Mouse (Mus musculus) liver, embryonic 13.5 days (tissue): ENCODE measurements around the gene Rhoa. TPM values are rescaled to one million over a fixed set of nuclear protein-coding genes. Genes with fewer than 3 reads are reported as not detected.
"Not testable (repeated sequence)": the region's sequence is repeated elsewhere in the genome, so short reads cannot be mapped to it uniquely, and the experiment has no call there.

Source experiments
- ATAC-seq: fragments of 200-750 bp; cut with Nextera tagmentation; 2 replicates; pipeline ENCODE4 v1.8.0; 2017; ENCODE audit warnings: low read depth, mild to moderate bottlenecking, moderate number of reproducible peaks, moderate library complexity
- DNase-seq: peaks from one replicate; pipeline ENCODE4 v3.0.0; 2022
- H3K27ac ChIP-seq: fragments of 300-500 bp; sonication (generic); 2 replicates; pipeline ENCODE4 v1.5.1; 2015; ENCODE audit warnings: moderate library complexity, mild to moderate bottlenecking, inconsistent platforms
- H3K27me3 ChIP-seq: fragments of 300-500 bp; sonication (generic); 2 replicates; pipeline ENCODE4 v1.6.1; 2015; ENCODE audit warnings: mild to moderate bottlenecking, inconsistent platforms
- H3K36me3 ChIP-seq: fragments of 300-500 bp; sonication (generic); 2 replicates; pipeline ENCODE4 v1.6.1; 2015; ENCODE audit warnings: mild to moderate bottlenecking, inconsistent platforms
- H3K4me1 ChIP-seq: fragments of 300-500 bp; sonication (generic); replicated peaks from 2 replicates; pipeline ENCODE4 v1.6.1; 2015; ENCODE audit warnings: inconsistent platforms
- H3K4me2 ChIP-seq: fragments of 300-500 bp; sonication (generic); 2 replicates; pipeline ENCODE4 v1.6.1; 2015; ENCODE audit warnings: inconsistent platforms, mild to moderate bottlenecking, moderate library complexity
- H3K4me3 ChIP-seq: fragments of 300-500 bp; sonication (generic); replicated peaks from 2 replicates; pipeline ENCODE4 v1.5.1; 2015; ENCODE audit warnings: mild to moderate bottlenecking, inconsistent platforms
- H3K9ac ChIP-seq: fragments of 300-500 bp; sonication (generic); 2 replicates; pipeline ENCODE4 v1.6.1; 2015; ENCODE audit warnings: mild to moderate bottlenecking, inconsistent platforms
- H3K9me3 ChIP-seq: fragments of 300-500 bp; sonication (generic); replicated peaks from 2 replicates; pipeline ENCODE4 v1.6.1; 2016; ENCODE audit warnings: inconsistent platforms
- WGBS: fragments of 180-500 bp; shearing (Covaris S2); methylation state at CpG from one replicate; pipeline ENCODE4 v1.1.7; 2015; ENCODE audit not compliant: insufficient replicate concordance; 5-methylcytosine and 5-hydroxymethylcytosine counted together
- polyA plus RNA-seq: library from polyadenylated mRNA; unstranded; fragments of >200 nt; fragmentation: Nextera tagmentation; extraction: Ambion mirVana; gene quantifications from 2 replicates; pipeline ENCODE4 v1.2.1, GENCODE M21; 2015

Gene Rhoa
- polyA plus RNA-seq, 1 experiment from 2014 or later, result 235 TPM

GRCm38 (mm10) chr9:108271941-108272340, 34.0 kb upstream of the Rhoa start:
- Histone ChIP-seq H3K9me3 (no peaks in the 10 kb centered on the region), H3K27me3 (peaks cover 18% of the 10 kb centered on the region), H3K4me1 (peaks cover 14% of the 10 kb centered on the region), H3K4me3 (no peak overlapping the region), H3K9ac (no peak overlapping the region), H3K27ac (no peak overlapping the region), H3K4me2 (no peak overlapping the region), H3K36me3 (no peaks in the 10 kb centered on the region)
- ATAC-seq, result no peak
- DNase-seq, result no peak
- 33% methylated on average over 2 of the region's 2 CpGs for WGBS

GRCm38 (mm10) chr9:108272691-108273090, 33.2 kb upstream of the Rhoa start:
- no peak overlapping the region for H3K4me3 ChIP-seq
- H3K4me2 ChIP-seq, result no peak overlapping the region
- no peak overlapping the region for H3K27ac ChIP-seq
- DNase-seq (no peak), ATAC-seq (no peak)
- 57% methylated on average over 5 of the region's 5 CpGs for WGBS
- H3K9ac ChIP-seq, result no peak overlapping the region
- H3K4me1 ChIP-seq, result peaks cover 14% of the 10 kb centered on the region
- H3K36me3 ChIP-seq, result no peaks in the 10 kb centered on the region
- no peaks in the 10 kb centered on the region for H3K9me3 ChIP-seq
- peaks cover 18% of the 10 kb centered on the region for H3K27me3 ChIP-seq

DNA sequence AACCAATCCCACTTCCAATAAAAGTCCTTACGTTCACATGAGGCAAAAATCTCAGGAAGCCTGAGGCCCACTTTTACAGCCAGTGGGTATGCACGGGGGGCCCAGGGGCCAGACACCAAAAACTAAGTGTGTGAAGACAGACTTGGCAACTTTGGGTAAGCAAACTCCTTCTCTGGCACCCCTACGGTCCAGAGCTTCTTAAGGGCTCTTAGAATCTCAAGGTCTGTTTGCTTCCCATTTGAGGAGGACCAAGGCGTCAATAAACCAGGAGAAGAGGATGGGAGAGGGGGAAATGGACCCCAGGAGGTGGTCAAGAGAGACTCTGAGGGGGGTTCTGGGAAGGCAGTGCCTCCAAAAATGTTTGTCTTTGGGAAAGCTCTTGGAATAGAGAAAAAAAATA, 32.4 kb upstream of the Rhoa start:
- no peak overlapping the region for H3K9ac ChIP-seq
- H3K27me3 ChIP-seq, result peaks cover 18% of the 10 kb centered on the region
- 59% methylated on average over 4 of the region's 4 CpGs for WGBS
- no peaks in the 10 kb centered on the region for H3K36me3 ChIP-seq
- ATAC-seq (no peak), DNase-seq (no peak)
- H3K4me3 ChIP-seq, result no peak overlapping the region
- no peaks in the 10 kb centered on the region for H3K9me3 ChIP-seq
- H3K4me2 ChIP-seq, result no peak overlapping the region
- H3K4me1 ChIP-seq, result peaks cover 14% of the 10 kb centered on the region
- H3K27ac ChIP-seq, result no peak overlapping the region

DNA sequence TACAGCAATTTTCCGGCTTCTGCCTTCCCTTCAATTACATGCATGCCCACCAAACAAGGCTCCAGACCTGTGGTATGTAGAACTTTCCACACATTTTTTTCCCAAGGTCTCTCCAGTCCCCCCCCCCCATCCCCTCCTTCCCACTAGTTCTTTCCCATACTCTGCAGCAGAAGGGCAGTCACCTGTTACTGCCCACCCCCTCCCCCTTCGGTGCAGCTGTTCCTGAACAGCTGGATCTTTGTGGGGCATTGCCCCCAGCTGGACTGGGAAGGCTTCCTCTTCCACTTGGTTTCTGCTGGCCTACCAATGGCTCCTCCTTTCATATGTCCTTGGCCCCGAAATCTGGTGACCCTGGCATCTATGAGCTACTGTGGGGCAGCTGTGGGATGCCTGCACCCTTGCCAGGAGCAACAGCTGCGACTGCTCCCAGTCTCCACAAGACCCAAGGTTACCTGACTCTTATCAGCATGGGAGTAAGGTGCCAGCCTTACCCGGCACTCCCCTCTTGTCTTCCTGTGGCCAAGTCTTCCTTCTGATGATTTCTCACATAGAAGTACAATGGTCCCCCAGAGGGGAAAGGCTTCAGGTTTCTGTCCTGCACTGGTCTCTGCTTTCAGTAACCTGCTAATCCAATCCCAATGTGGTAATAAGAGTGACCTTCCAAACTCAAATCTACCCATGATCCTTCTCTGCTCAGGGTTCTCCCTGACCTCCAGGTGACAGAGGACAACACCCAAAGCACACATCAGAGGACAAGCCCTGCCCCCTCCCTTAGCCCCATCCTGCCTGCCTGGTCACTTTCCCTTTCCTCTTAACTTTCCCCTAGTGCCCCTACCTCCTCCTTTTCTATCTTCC, 31.2 kb upstream of the Rhoa start:
- ATAC-seq (peak; percentile 43; the same call in 1 of the 2 replicates), DNase-seq (no peak)
- WGBS, result 55% methylated on average over 5 of the region's 5 CpGs
- no peak overlapping the region for H3K27ac ChIP-seq
- H3K9me3 ChIP-seq, result no peaks in the 10 kb centered on the region
- no peaks in the 10 kb centered on the region for H3K36me3 ChIP-seq
- H3K27me3 ChIP-seq, result peaks cover 18% of the 10 kb centered on the region
- H3K9ac ChIP-seq, result no peak overlapping the region
- peaks cover 14% of the 10 kb centered on the region for H3K4me1 ChIP-seq
- H3K4me2 ChIP-seq, result no peak overlapping the region
- no peak overlapping the region for H3K4me3 ChIP-seq

DNA sequence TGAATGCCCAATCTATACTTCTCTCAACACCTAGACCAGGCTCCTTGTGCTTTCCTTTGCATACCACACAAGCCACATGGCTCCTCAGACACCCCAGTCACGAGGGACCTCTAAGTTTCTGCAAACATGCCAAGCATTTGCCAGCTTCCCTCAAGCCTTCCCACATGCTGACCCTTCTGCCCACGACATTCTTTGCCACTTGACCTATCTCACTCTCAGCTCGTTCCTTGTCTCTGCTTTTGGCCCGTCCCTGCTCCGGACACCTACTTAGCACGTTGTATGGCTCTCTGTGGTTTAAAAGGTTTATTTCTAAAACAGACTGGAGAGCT, 30.6 kb upstream of the Rhoa start:
- H3K4me2 ChIP-seq, result no peak overlapping the region
- no peaks in the 10 kb centered on the region for H3K36me3 ChIP-seq
- no peak overlapping the region for H3K27ac ChIP-seq
- H3K27me3 ChIP-seq, result peaks cover 18% of the 10 kb centered on the region
- no peak overlapping the region for H3K4me3 ChIP-seq
- DNase-seq, result no peak
- WGBS, result 38% methylated on average over 6 of the region's 6 CpGs
- ATAC-seq, result no peak
- H3K9ac ChIP-seq, result no peak overlapping the region
- H3K4me1 ChIP-seq, result peaks cover 14% of the 10 kb centered on the region
- H3K9me3 ChIP-seq, result no peaks in the 10 kb centered on the region

GRCm38 (mm10) chr9:108278697-108279450, 27.1 kb upstream of the Rhoa start:
- DNase-seq, result peak; percentile 31
- H3K4me1 ChIP-seq, result peaks cover 6% of the 10 kb centered on the region; the same call in 1 of the 2 replicates
- 59% methylated on average over 10 of the region's 10 CpGs for WGBS
- no peaks in the 10 kb centered on the region for H3K36me3 ChIP-seq
- H3K9me3 ChIP-seq, result no peaks in the 10 kb centered on the region
- H3K4me2 ChIP-seq, result no peak overlapping the region
- H3K4me3 ChIP-seq, result no peak overlapping the region
- no peak overlapping the region for H3K27ac ChIP-seq
- ATAC-seq, result no peak
- no peak overlapping the region for H3K9ac ChIP-seq
- 0 out of 2 replicates have a peak, but pooled peaks cover 5% of the 10 kb centered on the region for H3K27me3 ChIP-seq

DNA sequence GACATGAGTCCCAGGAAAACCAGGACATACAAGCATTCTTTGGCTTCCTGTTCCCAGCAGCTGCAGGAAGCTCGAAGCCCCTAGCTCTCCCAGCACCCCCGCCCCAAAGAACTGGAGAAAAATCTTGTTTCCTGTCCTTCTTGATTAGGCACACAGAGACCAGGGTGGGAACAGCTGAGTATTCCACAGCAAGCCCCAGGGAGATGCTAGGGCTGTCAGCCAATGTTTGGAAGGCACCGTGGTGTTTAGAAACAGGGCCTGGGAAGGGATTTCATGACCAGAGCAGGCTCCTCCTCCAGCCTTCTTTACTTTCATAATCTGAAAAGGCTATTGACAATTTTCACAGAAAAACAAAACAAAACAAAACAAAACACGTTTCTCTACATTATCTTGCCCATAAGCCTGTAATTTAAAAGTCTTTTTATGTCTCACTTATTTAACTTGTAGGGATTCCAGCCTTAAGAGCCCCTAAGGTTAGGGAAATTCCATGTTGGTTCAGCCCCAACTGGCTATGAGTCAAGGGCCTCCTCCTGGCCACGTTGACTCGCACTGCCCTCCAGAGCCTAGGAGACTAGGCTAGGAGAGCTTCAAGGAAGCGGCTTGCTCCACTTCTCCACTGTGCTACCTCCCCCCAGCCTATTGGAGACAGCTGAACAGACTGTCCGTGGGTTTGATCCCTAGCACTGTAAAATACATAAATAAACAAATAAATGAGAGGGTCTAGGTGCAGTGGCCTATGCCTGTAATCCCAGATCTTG, 25.7 kb upstream of the Rhoa start:
- Histone ChIP-seq H3K4me3 (no peak overlapping the region), H3K36me3 (no peaks in the 10 kb centered on the region), H3K27me3 (no peaks in the 10 kb centered on the region), H3K4me2 (no peak overlapping the region), H3K9me3 (no peaks in the 10 kb centered on the region), H3K9ac (no peak overlapping the region), H3K27ac (no peak overlapping the region), H3K4me1 (0 out of 2 replicates have a peak, but pooled peaks cover 5% of the 10 kb centered on the region)
- WGBS, result 34% methylated on average over 8 of the region's 8 CpGs
- ATAC-seq, result no peak
- no peak for DNase-seq

- ATAC-seq (peak; percentile 75), DNase-seq (peak; percentile 72)
- Histone ChIP-seq H3K4me3 (no peak overlapping the region), H3K4me2 (no peak overlapping the region), H3K36me3 (no peaks in the 10 kb centered on the region), H3K9me3 (no peaks in the 10 kb centered on the region), H3K27ac (no peak overlapping the region), H3K27me3 (no peaks in the 10 kb centered on the region), H3K9ac (no peak overlapping the region), H3K4me1 (peaks cover 10% of the 10 kb centered on the region)
- 6% methylated on average over 6 of the region's 6 CpGs for WGBS
Observed at GRCm38 (mm10) chr9:108284410-108284809, 21.5 kb upstream of the Rhoa start.

DNA sequence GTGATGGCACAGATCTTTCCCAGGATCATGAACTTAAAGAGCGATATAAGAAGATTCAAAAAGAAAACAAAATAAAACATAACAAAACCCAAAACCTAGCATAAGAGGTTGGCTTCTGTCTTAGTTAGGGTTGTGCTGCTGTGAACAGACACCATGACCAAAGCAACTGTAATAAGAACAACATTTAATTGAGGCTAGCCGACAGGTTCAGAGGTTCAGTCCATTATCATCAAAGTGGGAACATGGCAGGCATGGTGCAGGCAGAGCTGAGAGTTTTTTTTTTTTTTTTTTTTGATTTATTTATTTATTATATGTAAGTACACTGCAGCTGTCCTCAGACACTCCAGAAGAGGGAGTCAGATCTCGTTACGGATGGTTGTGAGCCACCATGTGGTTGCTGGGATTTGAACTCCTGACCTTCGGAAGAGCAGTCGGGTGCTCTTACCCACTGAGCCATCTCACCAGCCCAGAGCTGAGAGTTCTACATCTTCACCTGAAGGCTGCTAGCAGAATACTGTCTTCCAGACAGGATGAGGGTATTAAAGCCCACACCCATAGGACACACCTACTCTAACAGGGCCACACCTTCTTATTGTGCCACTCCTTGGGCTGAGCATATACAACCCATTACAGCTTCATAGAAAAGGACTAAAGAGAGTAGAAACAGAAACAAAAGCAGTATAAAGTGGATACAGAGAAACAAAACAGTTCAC, 18.2 kb upstream of the Rhoa start:
- ATAC-seq, H3K27me3 ChIP-seq, H3K4me3 ChIP-seq, H3K4me2 ChIP-seq, H3K9ac ChIP-seq, H3K36me3 ChIP-seq, H3K27ac ChIP-seq, DNase-seq, H3K9me3 ChIP-seq: not testable (repeated sequence)
- WGBS, result 66% methylated on average over 6 of the region's 6 CpGs
- H3K4me1 ChIP-seq, result peaks cover 27% of the 10 kb centered on the region

GRCm38 (mm10) chr9:108289347-108289746, 16.6 kb upstream of the Rhoa start:
- Histone ChIP-seq H3K4me2 (peak overlapping the region; percentile 81), H3K9ac (peak overlapping the region; percentile 74), H3K4me1 (peaks cover 25% of the 10 kb centered on the region), H3K4me3 (peak overlapping the region; percentile 67), H3K27me3 (no peaks in the 10 kb centered on the region), H3K36me3 (no peaks in the 10 kb centered on the region), H3K27ac (peak overlapping the region; percentile 72; the same call in 1 of the 2 replicates), H3K9me3 (no peaks in the 10 kb centered on the region)
- whole genome bisulfite sequencing, result 50% methylated on average over 2 of the region's 2 CpGs
- no peak for DNase-seq
- ATAC-seq, result no peak
